Mouse (Mus musculus): ENCODE measurements at regions not wholly inside any gene's neighbourhood (a gene's known extent, or its start where the extent isn't known, plus 50 kb on each side); places are given as distances from the start of the nearest gene placed in this dataset.
A peak's percentile ranks its signal among the peaks of the same experiment; 100 is the strongest.

DNA sequence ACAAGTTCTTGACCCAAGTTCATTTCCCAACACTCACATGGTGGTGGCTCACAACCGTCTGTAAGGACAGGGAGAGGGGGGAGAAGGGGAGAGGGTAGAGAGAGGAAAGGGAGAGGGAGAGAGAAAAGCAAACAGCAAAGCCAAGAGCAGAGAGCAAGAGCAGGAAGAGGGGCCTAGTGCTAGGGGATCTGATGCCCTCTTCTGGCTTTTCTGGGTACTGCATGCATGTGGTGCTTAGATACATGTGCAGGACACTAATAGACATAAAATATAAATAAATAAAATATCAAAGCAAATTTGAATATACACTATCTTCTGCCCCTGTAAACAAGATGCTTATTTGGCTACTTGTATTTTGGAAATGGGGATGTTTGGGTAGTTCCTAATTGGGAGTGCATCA is 91.2 kb downstream of the Rnf138rt1 start:
- no peaks in the 10 kb centered on the region for H3K27me3 ChIP-seq (ENCODE audit: control insufficient read depth, insufficient read depth, low read length, poor library complexity, severe bottlenecking)
- H3K36me3 ChIP-seq (ENCODE audit: control insufficient read depth, insufficient read depth, low read length, poor library complexity, severe bottlenecking), result no peaks in the 10 kb centered on the region
- DNase-seq (ENCODE audit: low read depth, low spot score), result peak; percentile 63

Data from splenic B cell, adult 2 months (primary cell).